Mouse (Mus musculus) liver, postnatal 0 days (tissue): ENCODE results near the gene Phactr3.

Experiments used
- CTCF ChIP-seq: sonication (generic); IDR thresholded peaks from 2 replicates; pipeline ENCODE4 v1.5.1; 2016; ENCODE audit warnings: antibody characterized with exemption, low read depth
- EP300 ChIP-seq: IDR thresholded peaks from 2 replicates; pipeline ENCODE4 v1.6.1; 2016; ENCODE audit warnings: antibody characterized with exemption, low read depth, mild to moderate bottlenecking

GRCm38 (mm10) chr2:178270794-178271193, 152.0 kb downstream of the Phactr3 start:
- TF ChIP-seq CTCF (no peak), EP300 (no peak)
